Mouse (Mus musculus) monocyte, adult 5-6 weeks (primary cell): ENCODE data around the gene Spag6. TPM values are rescaled to one million over a fixed set of nuclear protein-coding genes. Genes with fewer than 3 reads are reported as not detected.

Experiments
- ATAC-seq: fragments of 153-309, 156-312 bp; replicated peaks from 2 replicates; pipeline ENCODE4 v1.8.0; 2017; ENCODE audit warnings: mild to moderate bottlenecking; ENCODE audit not compliant: low TSS enrichment, insufficient number of reproducible peaks, severe bottlenecking, poor library complexity, low FRiP score
- total RNA-seq: library from RNA; stranded (forward); fragments of 200-1000, 200-491, 200-594 nt; gene quantifications from 3 replicates; pipeline ENCODE4 v1.2.3, GENCODE M21; 2017

Gene Spag6
- total RNA-seq, 1 experiment from 2014 or later: not detected

DNA sequence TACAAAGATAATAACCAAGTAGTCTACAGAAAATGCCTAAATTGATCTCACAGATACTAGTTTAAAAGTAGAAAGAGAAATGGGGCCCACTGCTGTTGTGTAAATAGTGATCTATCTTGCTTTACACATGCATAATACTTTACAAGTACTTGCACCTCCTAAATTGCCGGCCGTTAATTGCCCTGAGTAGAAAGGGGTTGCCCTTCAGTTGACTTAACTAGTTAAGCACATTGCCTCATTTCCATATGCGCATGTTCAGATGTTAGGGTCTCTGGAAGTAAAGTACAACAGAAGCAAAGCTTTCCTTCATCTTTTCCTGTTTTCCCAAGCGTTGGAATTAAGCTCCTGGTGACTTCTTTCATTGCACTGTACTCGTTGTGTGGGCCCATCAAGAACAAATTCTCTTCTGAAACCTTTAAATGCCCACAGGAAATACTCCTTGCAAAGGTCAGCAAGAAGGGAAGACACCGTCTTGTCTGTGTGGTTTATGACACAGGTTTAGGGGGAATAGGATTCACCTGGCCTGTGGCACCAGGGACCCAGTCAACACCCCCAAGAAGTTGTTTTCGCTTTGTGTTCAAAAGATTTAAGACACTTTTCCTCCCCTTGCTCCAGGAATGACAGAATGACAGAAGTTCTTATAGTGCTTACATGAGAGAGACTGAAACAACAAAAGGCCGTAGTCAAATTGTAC, 6.9 kb upstream of the Spag6 start:
- no peak for ATAC-seq

DNA sequence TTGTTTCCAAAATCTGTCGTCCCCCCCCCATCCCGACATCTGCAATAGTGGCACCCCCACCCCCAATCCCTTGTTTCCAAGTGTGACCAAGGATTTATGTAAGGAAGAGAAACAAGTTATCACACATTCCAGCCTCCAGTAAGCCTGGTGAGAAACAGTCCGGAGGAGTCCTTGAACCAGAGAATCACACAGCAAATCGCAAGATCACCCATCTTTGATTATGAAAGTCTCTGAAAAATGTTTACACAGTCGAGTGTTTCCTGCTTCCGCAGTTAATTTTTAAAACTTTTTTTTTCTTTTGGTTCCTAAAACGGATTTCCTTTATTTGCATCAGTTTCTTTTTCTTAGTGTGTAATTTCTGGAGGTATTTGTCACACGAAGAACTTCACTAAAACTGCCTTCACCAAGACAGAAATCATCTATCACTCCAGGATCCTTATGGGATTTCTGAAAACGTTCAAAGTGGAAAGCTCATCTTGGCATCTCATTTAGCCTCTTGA, 6.1 kb upstream of the Spag6 start:
- ATAC-seq: no peak

- no peak for ATAC-seq
These were observed 5.5 kb upstream of the Spag6 start for GRCm38 (mm10) chr2:18688286-18688685.

DNA sequence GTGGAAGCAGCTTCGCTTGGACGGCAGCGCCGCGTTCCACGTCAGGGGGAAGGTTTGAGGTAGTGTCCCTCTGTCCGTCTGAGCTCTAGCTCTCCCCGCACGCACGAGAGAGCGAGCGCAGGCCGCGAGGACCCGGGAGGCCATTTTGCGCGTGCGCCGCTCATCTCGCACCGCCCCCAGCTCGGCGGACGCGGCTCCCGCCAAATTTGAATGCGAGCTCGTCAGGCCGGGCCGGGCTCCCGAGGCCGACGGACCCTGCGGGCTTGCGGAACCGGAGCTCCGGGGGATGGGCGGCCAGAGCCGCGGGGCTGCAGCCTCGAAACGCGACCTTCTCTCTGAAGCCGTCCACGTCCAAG, 5.1 kb upstream of the Spag6 start:
- ATAC-seq: peak; percentile 31; the same call in 1 of the 2 replicates

DNA sequence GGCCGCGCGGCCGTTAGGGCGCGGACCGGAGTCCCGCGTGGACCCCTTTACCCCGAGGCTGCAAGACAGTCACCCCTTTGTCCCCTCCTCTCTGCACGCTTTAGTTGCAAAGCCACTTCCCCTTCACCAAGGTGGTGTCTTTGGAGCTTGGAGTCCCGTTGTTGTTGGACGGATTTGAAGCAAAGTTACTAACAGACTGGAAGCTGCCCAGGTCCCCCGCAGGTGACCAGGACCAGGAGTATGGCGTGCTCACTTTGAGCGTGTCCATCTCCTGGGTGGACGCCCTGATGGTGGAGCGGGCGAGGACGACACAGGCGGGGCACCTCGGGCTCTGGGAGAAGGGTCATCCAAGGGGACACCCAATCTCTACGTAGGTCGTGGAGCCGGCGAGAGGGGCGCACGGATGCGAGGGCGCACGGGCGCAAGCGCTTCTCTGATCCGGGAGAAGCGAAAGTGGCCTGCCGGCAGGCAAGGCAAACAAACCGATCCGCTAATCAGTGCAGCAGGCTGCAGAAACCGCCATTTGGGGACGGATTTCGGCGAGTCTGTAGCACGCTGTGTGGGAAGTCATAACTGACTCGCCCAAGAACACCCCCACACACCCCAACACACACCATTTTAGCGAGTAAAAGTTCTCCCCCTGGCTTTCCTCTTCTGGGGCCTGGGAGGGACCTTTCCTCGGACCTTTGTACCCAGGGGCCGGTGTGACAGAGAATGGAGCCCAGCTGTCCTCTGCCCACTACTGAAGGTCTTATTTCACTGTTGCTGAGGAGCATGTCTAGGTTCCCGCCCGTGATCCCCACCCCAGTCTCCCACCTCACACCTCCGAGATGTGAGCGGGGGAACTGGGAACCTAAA, 4.5 kb upstream of the Spag6 start:
- ATAC-seq: peak; percentile 21

GRCm38 (mm10) chr2:18690055-18690691, 3.7 kb upstream of the Spag6 start:
- ATAC-seq: no peak

- no peak for ATAC-seq
These were observed 3.1 kb upstream of the Spag6 start for GRCm38 (mm10) chr2:18690756-18691155.

DNA sequence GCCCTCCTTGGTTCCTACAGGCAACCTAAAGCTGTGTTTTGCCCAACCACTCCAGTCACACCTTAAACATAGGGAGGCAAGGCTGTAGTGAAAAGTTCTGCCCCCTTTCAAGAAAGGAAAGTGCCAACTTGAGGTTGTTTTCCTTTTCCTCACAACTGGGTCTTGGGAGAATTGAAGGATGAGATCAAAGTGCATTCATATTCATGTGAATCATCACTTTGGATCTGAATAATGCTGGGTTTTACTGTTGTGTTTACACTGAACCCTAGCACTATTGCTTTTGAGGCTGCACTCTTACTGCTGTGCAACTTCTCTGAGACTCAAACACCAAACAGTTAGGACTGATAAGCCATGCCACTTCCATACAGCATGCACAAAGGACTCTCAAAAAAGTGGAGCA, 1.8 kb upstream of the Spag6 start:
- ATAC-seq: no peak

GRCm38 (mm10) chr2:18692548-18692947, 1.3 kb upstream of the Spag6 start:
- no peak for ATAC-seq

GRCm38 (mm10) chr2:18693491-18693870, 351 bp upstream of the Spag6 start:
- no peak for ATAC-seq

- ATAC-seq: no peak; the same call in 1 of the 2 replicates
These were observed 749 bp downstream of the Spag6 start for GRCm38 (mm10) chr2:18694611-18694950.

GRCm38 (mm10) chr2:18695163-18695562, 1.3 kb downstream of the Spag6 start:
- no peak for ATAC-seq

GRCm38 (mm10) chr2:18695629-18696150, 1.9 kb downstream of the Spag6 start:
- no peak for ATAC-seq

DNA sequence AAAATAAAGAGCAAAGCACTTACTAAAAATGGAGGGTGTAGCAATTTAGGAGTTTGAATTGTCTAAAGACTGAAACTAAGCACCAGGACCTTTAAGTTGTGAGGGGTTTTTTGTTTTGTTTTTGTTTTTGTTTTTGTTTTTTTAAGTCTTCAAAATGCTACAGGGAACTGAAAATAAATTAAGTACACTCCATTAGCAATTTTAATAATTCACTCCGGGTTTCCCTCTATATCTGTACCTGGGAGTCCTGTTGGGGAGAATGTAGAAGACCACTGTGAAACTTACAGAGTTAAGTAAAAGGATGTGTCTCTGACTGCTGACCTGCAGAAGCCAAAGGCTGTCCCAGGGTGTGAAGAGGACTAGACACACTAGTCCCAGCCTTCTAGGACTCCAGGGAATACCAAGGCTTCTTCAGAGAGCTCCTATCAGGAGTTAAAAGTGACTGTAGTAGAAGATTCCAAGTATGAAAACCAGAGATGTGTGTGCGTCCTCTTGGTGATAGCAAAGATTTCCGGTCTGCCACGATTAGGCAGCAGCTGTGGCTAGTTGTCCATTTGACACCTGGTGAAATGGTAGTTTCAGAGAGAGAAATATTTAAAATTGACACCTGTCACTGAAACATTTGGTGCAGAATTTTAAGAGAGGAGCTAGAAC, 3.9 kb downstream of the Spag6 start:
- ATAC-seq: no peak

DNA sequence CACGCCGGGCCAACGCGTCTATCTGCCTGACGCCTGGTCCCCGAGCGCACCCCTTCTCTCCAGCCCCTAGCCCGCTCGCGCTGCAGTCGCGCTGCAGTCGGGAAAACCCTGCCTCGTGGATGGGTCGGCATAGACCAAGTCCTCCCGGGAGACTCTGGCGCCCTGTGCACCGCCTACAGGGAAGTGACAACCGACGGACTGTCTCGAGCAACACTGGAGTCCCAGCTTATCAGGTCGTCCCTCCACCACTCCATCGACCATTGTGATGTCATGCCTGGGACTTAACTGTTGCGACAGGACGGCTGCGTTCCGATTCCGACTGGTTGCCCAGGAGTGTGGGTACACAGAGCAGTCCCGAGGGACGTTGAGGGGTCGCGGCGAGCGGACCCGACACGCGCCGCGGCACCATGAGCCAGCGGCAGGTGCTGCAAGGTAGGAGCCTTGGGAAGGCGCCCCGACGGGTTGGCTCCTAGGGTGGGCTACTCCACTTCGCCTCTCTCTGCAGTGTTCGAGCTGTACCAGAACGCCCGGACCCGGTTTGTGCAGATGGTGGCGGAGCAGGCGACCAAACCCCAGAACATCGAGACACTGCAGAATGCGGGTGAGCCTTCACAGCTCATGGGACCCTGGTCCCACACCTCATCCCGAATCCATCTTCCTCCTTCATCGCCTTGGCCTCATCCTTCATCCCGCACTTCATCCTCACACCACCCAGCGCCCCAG, 5.0 kb downstream of the Spag6 start:
- ATAC-seq: peak; percentile 25; the same call in 1 of the 2 replicates

DNA sequence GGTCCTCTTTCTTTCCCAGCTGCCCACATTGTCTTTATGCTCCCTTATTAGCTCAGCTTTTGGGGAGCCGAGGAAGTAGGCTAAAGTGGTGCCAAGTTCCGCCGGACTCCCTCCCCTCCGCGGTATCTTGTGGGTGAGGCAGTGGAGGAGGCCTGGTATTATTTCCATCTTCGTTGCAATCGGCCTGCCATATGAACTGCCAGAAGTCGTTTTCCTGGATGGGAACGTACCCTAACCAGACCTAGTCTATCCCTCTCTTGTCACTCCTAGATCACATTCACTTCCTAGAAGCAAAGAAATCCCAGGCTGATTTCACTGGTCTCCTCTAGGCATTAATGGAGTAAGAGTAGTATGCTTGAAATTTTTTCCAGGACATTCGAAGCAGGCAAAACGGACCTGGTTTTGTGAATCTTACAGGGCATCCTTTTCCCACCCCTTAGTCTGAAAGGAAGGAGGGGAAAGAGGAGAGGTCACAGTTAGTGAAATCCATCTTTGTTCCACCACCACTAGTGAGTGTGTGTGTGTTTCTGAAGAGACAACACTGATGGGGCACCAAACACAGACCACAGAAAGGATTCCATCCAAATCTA, 5.7 kb downstream of the Spag6 start:
- no peak; the same call in 1 of the 2 replicates for ATAC-seq

DNA sequence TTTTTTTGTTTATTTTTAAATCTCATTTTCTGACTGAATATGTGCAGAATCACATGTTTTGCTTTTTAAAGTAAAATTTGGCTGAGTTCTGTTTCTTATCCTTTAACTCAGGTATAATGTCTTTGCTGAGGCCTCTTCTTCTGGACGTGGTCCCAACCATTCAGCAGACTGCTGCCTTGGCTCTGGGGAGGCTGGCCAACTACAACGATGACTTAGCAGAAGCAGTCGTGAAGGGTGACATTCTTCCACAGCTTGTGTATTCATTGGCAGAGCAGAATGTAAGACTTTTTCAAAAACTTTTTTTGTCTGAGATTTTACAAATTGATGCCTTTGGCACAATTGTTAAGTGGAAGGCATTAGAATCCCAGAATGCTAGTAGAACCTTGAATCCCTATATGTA, 16.5 kb downstream of the Spag6 start:
- no peak for ATAC-seq

DNA sequence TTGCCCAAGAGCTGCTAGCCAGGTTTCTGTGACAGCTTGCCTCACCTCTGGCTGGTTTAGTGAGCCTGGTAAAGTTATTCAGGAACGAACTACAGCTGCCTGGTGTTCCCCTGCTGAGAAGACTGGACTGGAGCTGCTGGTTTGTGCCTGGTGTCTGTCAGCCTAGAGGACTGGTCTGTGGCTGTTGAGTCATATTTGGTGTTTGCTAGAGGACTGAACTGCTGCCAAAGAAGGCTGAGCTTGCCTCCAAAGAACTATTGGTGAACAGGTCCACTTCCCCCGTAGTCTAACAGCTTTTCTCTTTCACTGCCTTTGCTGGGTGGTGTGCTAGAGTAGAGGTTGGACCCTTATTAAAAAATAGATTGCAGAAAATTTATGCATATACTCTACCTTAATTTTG, 19.2 kb downstream of the Spag6 start:
- no peak for ATAC-seq
